Mouse (Mus musculus): Measurements from ENCODE around the gene Sc5d. TPM values are rescaled to one million over a fixed set of nuclear protein-coding genes. Genes with fewer than 3 reads are reported as not detected.

The Sc5d gene
- polyA plus RNA-seq, 1 experiment from 2014 or later: 65.6 TPM

- H3K27me3 ChIP-seq (ENCODE audit: control insufficient read depth, insufficient read depth, low read length): no peaks in the 10 kb centered on the region
- no peak overlapping the region for H3K4me3 ChIP-seq (ENCODE audit: low read depth, low read length)
- H3K9me3 ChIP-seq (ENCODE audit: control insufficient read depth, low read length): no peaks in the 10 kb centered on the region
- H3K36me3 ChIP-seq (ENCODE audit: control insufficient read depth, insufficient read depth, low read length): no peaks in the 10 kb centered on the region
- DNase-seq (ENCODE audit: low spot score) (no peak), ATAC-seq (ENCODE audit: insufficient read depth, low FRiP score, low TSS enrichment) (no peak)
- 75% methylated on average over 1 of the region's 1 CpGs for WGBS
- H3K9ac ChIP-seq (ENCODE audit: low read length): no peak overlapping the region
- H3K4me1 ChIP-seq (ENCODE audit: control insufficient read depth, insufficient read depth, low read length): no peaks in the 10 kb centered on the region
- no peak overlapping the region for H3K4me2 ChIP-seq (ENCODE audit: low read depth)
- H3K27ac ChIP-seq (ENCODE audit: low read depth, low read length): no peak overlapping the region
Observed at GRCm38 (mm10) chr9:42214116-42214515, 49.9 kb downstream of the Sc5d start.

DNA sequence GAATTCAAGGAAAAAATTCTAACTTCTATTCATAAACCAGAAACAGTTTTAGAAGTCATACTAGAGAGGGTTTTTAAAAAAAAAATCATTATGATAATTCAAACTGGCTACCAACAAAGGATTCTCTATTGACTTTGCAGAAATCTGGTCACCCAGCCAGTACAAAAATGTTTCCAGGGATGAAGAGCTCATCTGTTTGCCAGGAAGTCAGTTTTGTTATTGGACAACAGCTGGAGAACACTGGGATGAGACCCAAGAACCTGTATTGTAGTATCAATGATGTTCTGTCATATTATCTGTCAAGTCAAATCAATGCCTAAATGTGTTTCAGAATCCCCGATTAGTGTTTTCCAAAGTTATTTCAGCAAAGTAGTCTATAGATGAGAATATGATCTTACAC lies 50.9 kb downstream of the Sc5d start:
- H3K4me3 ChIP-seq (ENCODE audit: low read depth, low read length): no peak overlapping the region
- H3K27ac ChIP-seq (ENCODE audit: low read depth, low read length): no peak overlapping the region
- 87% methylated on average over 1 of the region's 1 CpGs for WGBS
- H3K9ac ChIP-seq (ENCODE audit: low read length): no peak overlapping the region
- ATAC-seq (ENCODE audit: insufficient read depth, low FRiP score, low TSS enrichment) (no peak), DNase-seq (ENCODE audit: low spot score) (no peak)
- H3K36me3 ChIP-seq (ENCODE audit: control insufficient read depth, insufficient read depth, low read length): no peaks in the 10 kb centered on the region
- no peaks in the 10 kb centered on the region for H3K27me3 ChIP-seq (ENCODE audit: control insufficient read depth, insufficient read depth, low read length)
- H3K4me2 ChIP-seq (ENCODE audit: low read depth): no peak overlapping the region
- no peaks in the 10 kb centered on the region for H3K4me1 ChIP-seq (ENCODE audit: control insufficient read depth, insufficient read depth, low read length)
- H3K9me3 ChIP-seq (ENCODE audit: control insufficient read depth, low read length): no peaks in the 10 kb centered on the region

DNA sequence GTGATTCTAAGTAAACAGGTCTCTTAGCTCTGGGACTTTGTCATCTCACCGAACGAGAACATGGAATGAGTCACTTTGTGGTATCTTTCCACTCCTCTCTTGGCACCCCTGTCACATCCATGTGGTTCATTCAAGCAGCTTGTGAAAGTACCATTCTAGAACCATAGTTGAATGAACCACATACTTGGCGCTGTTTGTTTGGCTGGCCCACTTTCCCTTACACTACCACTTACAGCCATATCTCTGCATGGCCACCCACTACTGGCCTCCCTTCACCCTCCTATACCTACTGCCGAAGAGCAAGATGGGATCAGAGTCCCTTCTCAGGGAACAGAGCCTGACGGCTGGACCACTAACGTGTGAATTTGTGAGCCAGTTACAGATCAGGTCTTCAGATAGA lies 54.4 kb downstream of the Sc5d start:
- H3K9me3 ChIP-seq (ENCODE audit: control insufficient read depth, low read length): no peaks in the 10 kb centered on the region
- no peak overlapping the region for H3K4me2 ChIP-seq (ENCODE audit: low read depth)
- H3K4me1 ChIP-seq (ENCODE audit: control insufficient read depth, insufficient read depth, low read length): no peaks in the 10 kb centered on the region
- WGBS: 91% methylated on average over 6 of the region's 6 CpGs
- no peak overlapping the region for H3K9ac ChIP-seq (ENCODE audit: low read length)
- no peak overlapping the region for H3K27ac ChIP-seq (ENCODE audit: low read depth, low read length)
- ATAC-seq (ENCODE audit: insufficient read depth, low FRiP score, low TSS enrichment) (no peak), DNase-seq (ENCODE audit: low spot score) (no peak)
- H3K36me3 ChIP-seq (ENCODE audit: control insufficient read depth, insufficient read depth, low read length): no peaks in the 10 kb centered on the region
- H3K27me3 ChIP-seq (ENCODE audit: control insufficient read depth, insufficient read depth, low read length): no peaks in the 10 kb centered on the region
- H3K4me3 ChIP-seq (ENCODE audit: low read depth, low read length): no peak overlapping the region

DNA sequence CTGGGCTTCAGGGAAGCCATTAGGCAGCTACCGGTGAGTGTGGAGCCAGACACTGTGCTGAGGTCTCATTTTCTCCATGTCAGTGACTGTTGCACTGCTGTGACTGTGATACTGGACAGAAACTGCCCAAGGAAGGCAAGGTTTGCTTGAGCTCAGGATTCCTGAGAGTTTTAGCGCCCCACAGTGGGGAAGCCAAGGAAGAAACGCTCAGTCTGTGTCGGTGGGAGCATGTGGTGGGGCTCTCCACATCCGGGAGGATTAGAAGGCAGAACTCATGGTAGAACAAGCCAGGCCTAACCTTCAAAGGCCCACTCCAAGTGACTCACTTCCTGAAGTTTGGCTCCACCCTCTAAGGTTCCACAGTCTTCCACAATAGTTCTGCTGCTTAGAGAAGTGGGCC lies 55.6 kb downstream of the Sc5d start:
- Histone ChIP-seq H3K4me1 (ENCODE audit: control insufficient read depth, insufficient read depth, low read length) (no peaks in the 10 kb centered on the region), H3K36me3 (ENCODE audit: control insufficient read depth, insufficient read depth, low read length) (no peaks in the 10 kb centered on the region), H3K27ac (ENCODE audit: low read depth, low read length) (no peak overlapping the region), H3K4me2 (ENCODE audit: low read depth) (no peak overlapping the region), H3K27me3 (ENCODE audit: control insufficient read depth, insufficient read depth, low read length) (no peaks in the 10 kb centered on the region), H3K9ac (ENCODE audit: low read length) (no peak overlapping the region), H3K9me3 (ENCODE audit: control insufficient read depth, low read length) (no peaks in the 10 kb centered on the region), H3K4me3 (ENCODE audit: low read depth, low read length) (no peak overlapping the region)
- peak; percentile 55 for DNase-seq (ENCODE audit: low spot score)
- ATAC-seq (ENCODE audit: insufficient read depth, low FRiP score, low TSS enrichment): no peak
- WGBS: 40% methylated on average over 5 of the region's 5 CpGs

DNA sequence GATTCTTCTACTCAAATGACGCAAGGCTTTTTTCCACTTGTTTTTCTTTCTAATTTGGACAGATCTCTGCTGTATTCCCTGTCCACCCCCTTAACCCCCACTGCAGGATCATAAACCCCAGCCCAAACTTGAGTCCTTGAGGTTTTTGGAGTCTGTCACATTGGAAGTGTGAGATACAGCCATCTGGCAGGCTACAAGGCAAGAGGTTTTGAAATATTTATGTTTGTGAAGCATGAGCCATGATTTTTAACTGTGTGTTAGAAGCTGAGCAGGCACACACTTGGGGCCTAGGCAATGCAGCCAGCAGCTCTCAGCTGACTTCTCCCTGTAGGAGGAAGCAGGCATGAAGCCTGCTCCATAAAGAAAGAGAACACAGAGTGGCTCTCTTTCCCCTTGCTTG lies 57.3 kb downstream of the Sc5d start:
- no peak overlapping the region for H3K4me3 ChIP-seq (ENCODE audit: low read depth, low read length)
- H3K27me3 ChIP-seq (ENCODE audit: control insufficient read depth, insufficient read depth, low read length): no peaks in the 10 kb centered on the region
- H3K9ac ChIP-seq (ENCODE audit: low read length): no peak overlapping the region
- H3K27ac ChIP-seq (ENCODE audit: low read depth, low read length): no peak overlapping the region
- H3K36me3 ChIP-seq (ENCODE audit: control insufficient read depth, insufficient read depth, low read length): no peaks in the 10 kb centered on the region
- WGBS: 83% methylated on average over 1 of the region's 1 CpGs
- no peaks in the 10 kb centered on the region for H3K9me3 ChIP-seq (ENCODE audit: control insufficient read depth, low read length)
- DNase-seq (ENCODE audit: low spot score) (no peak), ATAC-seq (ENCODE audit: insufficient read depth, low FRiP score, low TSS enrichment) (no peak)
- H3K4me1 ChIP-seq (ENCODE audit: control insufficient read depth, insufficient read depth, low read length): no peaks in the 10 kb centered on the region
- H3K4me2 ChIP-seq (ENCODE audit: low read depth): no peak overlapping the region

DNA sequence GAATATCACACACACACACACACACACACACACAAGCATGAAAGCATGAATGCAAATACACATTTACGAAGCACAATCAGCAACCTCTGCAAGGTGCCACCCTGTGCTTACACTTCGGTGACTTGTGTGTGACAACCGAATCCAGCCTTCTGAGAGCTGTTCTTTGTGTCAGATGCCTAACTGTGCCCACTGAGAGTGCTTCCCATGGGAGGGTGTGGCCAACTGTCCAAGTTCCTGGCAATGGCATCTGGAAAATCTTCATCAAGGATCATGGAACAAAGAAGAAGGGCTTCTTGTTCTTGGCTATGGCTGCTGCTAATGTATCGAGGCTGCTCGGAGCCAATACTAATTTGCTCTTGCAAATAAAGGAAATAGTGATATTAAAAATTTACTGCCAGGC lies 61.8 kb downstream of the Sc5d start:
- Histone ChIP-seq H3K4me2 (ENCODE audit: low read depth) (no peak overlapping the region), H3K9ac (ENCODE audit: low read length) (no peak overlapping the region), H3K4me1 (ENCODE audit: control insufficient read depth, insufficient read depth, low read length) (no peaks in the 10 kb centered on the region), H3K9me3 (ENCODE audit: control insufficient read depth, low read length) (no peaks in the 10 kb centered on the region), H3K27ac (ENCODE audit: low read depth, low read length) (no peak overlapping the region), H3K36me3 (ENCODE audit: control insufficient read depth, insufficient read depth, low read length) (no peaks in the 10 kb centered on the region), H3K27me3 (ENCODE audit: control insufficient read depth, insufficient read depth, low read length) (no peaks in the 10 kb centered on the region), H3K4me3 (ENCODE audit: low read depth, low read length) (no peak overlapping the region)
- ATAC-seq (ENCODE audit: insufficient read depth, low FRiP score, low TSS enrichment) (no peak), DNase-seq (ENCODE audit: low spot score) (no peak)
- WGBS: 92% methylated on average over 5 of the region's 5 CpGs

Other genes with a start within 250 kb of the Sc5d start
- 10.2 and 11.6 TPM in 2 replicates for gene Sorl1, start 140.0 kb downstream of the Sc5d start, polyA plus RNA-seq (2014; fragmentation: Nextera tagmentation; extraction: Ambion mirVana)
- gene Tecta, start 135.7 kb upstream of the Sc5d start, polyA plus RNA-seq (2014; fragmentation: Nextera tagmentation; extraction: Ambion mirVana): 0.39 and 0.54 TPM in 2 replicates
- 5.1 and 5.7 TPM in 2 replicates for gene Tbcel, start 243.6 kb upstream of the Sc5d start, polyA plus RNA-seq (2014; fragmentation: Nextera tagmentation; extraction: Ambion mirVana)

All from neural tube, embryonic 11.5 days (tissue).